Mouse (Mus musculus): ENCODE results near the gene Dus3l. TPM values are rescaled to one million over a fixed set of nuclear protein-coding genes. Genes with fewer than 3 reads are reported as not detected.

Gene Dus3l
- polyA plus RNA-seq, 1 experiment from 2014 or later = 76.9 TPM

DNA sequence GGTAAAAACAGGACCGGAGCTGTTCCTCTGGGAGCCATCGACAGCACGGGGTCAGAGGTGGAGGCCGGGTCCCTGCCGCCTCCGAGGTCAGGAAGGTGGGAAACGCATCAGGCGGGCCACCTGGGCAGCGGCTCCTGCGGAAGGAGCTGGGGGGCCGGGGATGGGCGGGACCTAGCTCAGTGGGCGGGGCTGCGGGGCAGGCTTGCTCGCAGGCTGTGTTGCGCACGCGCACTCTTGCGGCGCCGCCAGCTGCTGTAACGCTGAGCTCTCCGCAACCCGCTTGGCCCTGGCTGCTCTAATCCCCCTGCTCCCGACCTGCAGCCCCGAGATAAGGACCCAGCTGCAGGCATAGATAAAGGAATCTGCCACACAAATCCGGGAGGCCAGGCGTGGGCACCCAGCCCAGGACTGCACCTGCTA lies 2.6 kb upstream of the Dus3l start:
- H3K4me2 ChIP-seq (replicated peaks) = peak overlapping the region; percentile 66
- DNase-seq (ENCODE audit: low spot score) = peak; percentile 92
- peak overlapping the region; percentile 63 for H3K9ac ChIP-seq
- H3K4me1 ChIP-seq (replicated peaks; ENCODE audit: control insufficient read depth, insufficient read depth, low read length) = peaks cover 21% of the 10 kb centered on the region
- peak overlapping the region; percentile 42 for H3K4me3 ChIP-seq (replicated peaks; ENCODE audit: low read length)
- H3K9me3 ChIP-seq (ENCODE audit: control insufficient read depth, low read length) = no peaks in the 10 kb centered on the region
- peaks cover 6% of the 10 kb centered on the region for H3K36me3 ChIP-seq (replicated peaks; ENCODE audit: control insufficient read depth, insufficient read depth)
- 2% methylated on average over 25 of the region's 28 CpGs for WGBS
- peak; percentile 59 for ATAC-seq (ENCODE audit: low FRiP score)
- H3K27ac ChIP-seq = peak overlapping the region; percentile 92
- H3K27me3 ChIP-seq (ENCODE audit: control insufficient read depth, insufficient read depth, low read length) = peaks cover 28% of the 10 kb centered on the region

DNA sequence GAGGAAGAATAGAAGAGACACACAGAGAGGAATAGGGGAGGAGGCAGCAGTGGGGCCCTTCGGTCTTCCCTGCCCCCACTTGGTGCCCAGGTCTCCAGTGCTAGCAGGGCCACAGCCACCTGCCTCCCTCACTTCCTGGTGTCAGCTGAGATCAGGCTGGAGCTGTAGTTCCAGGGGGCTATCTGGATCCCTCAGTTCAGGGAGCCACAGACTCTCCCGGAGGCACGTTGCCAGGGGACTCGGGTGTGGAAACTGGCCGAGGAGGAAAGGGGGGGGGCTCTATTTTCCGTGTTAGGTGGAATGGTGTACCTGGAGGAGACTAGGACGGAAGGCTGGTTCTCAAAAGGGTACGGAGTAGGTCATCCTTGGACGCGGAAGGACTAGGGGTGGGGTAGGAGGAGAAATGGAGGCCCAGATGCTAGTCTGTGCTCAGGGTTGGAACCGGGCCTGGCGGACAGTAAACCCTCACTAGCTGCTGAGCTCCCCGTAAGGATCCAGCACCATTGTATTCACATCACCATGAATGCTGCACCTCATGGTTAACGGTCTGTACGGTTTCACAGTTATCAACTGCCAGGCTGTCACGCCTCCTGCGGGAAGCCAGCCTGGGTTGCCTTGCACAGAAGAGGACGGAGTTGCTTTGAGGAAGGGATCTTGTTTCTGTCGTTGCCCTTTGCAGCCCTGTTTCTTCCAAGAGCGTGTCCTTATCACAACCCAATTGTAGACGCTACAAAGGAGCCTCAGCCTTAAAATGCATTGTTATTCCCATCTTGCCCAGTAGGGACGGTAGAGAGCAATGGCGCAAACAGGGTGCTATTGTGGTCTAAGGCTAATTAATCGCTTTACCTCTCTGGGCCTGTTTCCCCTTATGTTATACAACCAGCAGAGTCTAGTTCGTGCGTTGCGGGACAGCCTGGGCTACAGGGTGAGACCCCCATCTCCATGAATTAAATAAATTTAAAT lies 1.5 kb upstream of the Dus3l start:
- Histone ChIP-seq H3K27ac (peak overlapping the region; percentile 92), H3K36me3 (replicated peaks; ENCODE audit: control insufficient read depth, insufficient read depth) (peaks cover 15% of the 10 kb centered on the region), H3K9me3 (ENCODE audit: control insufficient read depth, low read length) (no peaks in the 10 kb centered on the region), H3K4me2 (replicated peaks) (peak overlapping the region; percentile 66), H3K4me1 (replicated peaks; ENCODE audit: control insufficient read depth, insufficient read depth, low read length) (peaks cover 16% of the 10 kb centered on the region), H3K27me3 (ENCODE audit: control insufficient read depth, insufficient read depth, low read length) (peaks cover 18% of the 10 kb centered on the region), H3K9ac (peak overlapping the region; percentile 63), H3K4me3 (replicated peaks; ENCODE audit: low read length) (peak overlapping the region; percentile 42; the same call in 1 of the 2 replicates)
- WGBS = 47% methylated on average over 27 of the region's 27 CpGs
- ATAC-seq (ENCODE audit: low FRiP score) (no peak), DNase-seq (ENCODE audit: low spot score) (peak; percentile 78)

DNA sequence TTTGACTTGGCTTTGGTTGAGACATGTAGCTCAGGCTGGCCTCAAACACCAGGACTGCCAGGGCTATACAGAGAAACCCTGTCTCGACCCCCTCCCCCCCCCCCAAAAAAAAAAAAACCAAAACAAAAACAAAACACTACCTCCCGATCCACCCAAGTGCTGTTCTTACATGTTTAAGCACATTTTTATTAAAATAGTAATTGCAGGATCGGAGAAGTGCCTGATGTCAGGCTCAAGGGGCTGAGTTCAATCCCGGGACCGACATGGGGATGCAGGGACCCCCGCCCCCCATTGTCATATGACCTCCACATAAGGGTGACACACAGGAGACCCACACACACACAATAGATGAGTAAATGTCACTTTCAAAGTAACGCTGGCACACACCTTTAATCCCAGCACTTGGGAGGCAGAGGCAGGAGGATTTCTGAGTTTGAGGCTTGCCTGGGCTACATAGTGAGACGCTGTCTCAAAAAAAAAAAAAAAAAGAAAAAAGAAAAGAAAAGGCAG lies 761 bp upstream of the Dus3l start:
- ATAC-seq (ENCODE audit: low FRiP score) = no peak
- DNase-seq (ENCODE audit: low spot score) = no peak
- peak overlapping the region; percentile 73 for H3K4me2 ChIP-seq (replicated peaks)
- peaks cover 16% of the 10 kb centered on the region for H3K4me1 ChIP-seq (replicated peaks; ENCODE audit: control insufficient read depth, insufficient read depth, low read length)
- H3K4me3 ChIP-seq (replicated peaks; ENCODE audit: low read length) = peak overlapping the region; percentile 64
- H3K27ac ChIP-seq = peak overlapping the region; percentile 93; the same call in 1 of the 2 replicates
- 79% methylated on average over 8 of the region's 8 CpGs for WGBS
- H3K27me3 ChIP-seq (ENCODE audit: control insufficient read depth, insufficient read depth, low read length) = peaks cover 11% of the 10 kb centered on the region
- peak overlapping the region; percentile 77; the same call in 1 of the 2 replicates for H3K9ac ChIP-seq
- H3K36me3 ChIP-seq (replicated peaks; ENCODE audit: control insufficient read depth, insufficient read depth) = peaks cover 22% of the 10 kb centered on the region
- H3K9me3 ChIP-seq (ENCODE audit: control insufficient read depth, low read length) = no peaks in the 10 kb centered on the region

DNA sequence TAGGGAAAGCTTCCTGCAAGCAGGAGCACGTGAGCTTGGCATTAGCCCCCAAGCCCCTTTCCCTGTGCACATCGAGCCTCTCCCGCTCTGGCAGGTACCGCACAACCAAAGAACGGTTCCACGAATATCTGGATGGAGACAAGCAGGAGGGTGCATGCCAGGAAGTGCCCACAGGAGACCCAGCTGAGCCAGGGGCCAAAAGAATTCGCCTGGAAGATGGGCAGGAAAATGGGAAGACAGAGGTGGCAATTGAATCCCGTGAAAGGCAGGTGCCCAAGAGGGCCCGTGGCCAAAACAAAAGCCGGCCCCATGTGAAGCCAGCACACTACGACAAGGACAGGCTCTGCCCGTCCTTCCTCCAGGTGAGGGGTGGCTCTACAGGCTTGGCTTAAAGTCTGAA lies 874 bp downstream of the Dus3l start:
- ATAC-seq (ENCODE audit: low FRiP score) (peak; percentile 3; the same call in 1 of the 2 replicates), DNase-seq (ENCODE audit: low spot score) (no peak)
- peaks cover 39% of the 10 kb centered on the region for H3K36me3 ChIP-seq (replicated peaks; ENCODE audit: control insufficient read depth, insufficient read depth)
- H3K9me3 ChIP-seq (ENCODE audit: control insufficient read depth, low read length) = no peaks in the 10 kb centered on the region
- H3K9ac ChIP-seq = peak overlapping the region; percentile 77
- H3K27me3 ChIP-seq (ENCODE audit: control insufficient read depth, insufficient read depth, low read length) = peaks cover 2% of the 10 kb centered on the region; the same call in 1 of the 2 replicates
- peak overlapping the region; percentile 64 for H3K4me3 ChIP-seq (replicated peaks; ENCODE audit: low read length)
- H3K27ac ChIP-seq = peak overlapping the region; percentile 93
- H3K4me2 ChIP-seq (replicated peaks) = peak overlapping the region; percentile 73
- 58% methylated on average over 12 of the region's 12 CpGs for WGBS
- H3K4me1 ChIP-seq (replicated peaks; ENCODE audit: control insufficient read depth, insufficient read depth, low read length) = peaks cover 16% of the 10 kb centered on the region

DNA sequence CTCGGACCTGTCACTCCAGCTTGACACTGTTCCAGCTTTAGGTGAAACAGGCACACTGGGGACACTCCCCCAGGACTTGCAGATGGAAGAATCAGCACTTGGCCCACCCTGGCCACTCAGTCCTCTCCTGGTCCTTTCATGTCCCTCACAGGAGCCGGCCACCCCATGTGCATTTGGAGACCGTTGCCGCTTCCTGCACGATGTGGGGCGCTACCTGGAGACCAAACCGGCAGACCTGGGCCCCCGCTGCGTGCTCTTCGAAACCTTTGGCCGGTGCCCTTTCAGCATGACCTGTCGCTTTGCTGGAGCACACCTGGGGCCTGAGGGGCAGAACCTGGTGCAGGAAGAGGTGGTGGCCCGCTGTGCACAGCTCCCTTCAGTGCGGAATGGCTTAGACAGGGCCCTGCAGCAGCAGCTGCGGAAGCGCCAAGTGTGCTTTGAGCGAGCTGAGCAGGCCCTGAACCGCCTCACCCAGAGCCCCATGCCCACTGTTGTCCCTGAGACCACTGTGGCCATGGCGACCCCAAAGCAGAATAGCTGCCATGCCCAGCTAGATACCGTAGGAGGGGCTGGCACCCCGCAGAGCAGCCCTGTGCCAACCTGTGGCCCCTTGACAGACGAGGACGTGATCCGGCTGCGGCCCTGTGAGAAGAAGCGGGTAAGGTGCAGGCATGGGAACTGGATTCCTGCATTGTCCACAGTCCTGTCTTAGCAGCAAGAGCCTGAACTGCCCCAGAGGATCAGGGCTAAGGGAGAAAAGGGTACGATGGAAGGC lies 2.3 kb downstream of the Dus3l start:
- WGBS = 94% methylated on average over 27 of the region's 27 CpGs
- ATAC-seq (ENCODE audit: low FRiP score) (no peak), DNase-seq (ENCODE audit: low spot score) (no peak)
- Histone ChIP-seq H3K4me1 (replicated peaks; ENCODE audit: control insufficient read depth, insufficient read depth, low read length) (peaks cover 16% of the 10 kb centered on the region), H3K4me2 (replicated peaks) (no peak overlapping the region), H3K27me3 (ENCODE audit: control insufficient read depth, insufficient read depth, low read length) (no peaks in the 10 kb centered on the region), H3K9ac (no peak overlapping the region), H3K9me3 (ENCODE audit: control insufficient read depth, low read length) (no peaks in the 10 kb centered on the region), H3K36me3 (replicated peaks; ENCODE audit: control insufficient read depth, insufficient read depth) (peaks cover 49% of the 10 kb centered on the region), H3K4me3 (replicated peaks; ENCODE audit: low read length) (no peak overlapping the region), H3K27ac (no peak overlapping the region)

GRCm38 (mm10) chr17:56767531-56768135 lies 3.1 kb downstream of the Dus3l start:
- Histone ChIP-seq H3K27me3 (ENCODE audit: control insufficient read depth, insufficient read depth, low read length) (no peaks in the 10 kb centered on the region), H3K4me1 (replicated peaks; ENCODE audit: control insufficient read depth, insufficient read depth, low read length) (peaks cover 12% of the 10 kb centered on the region), H3K4me2 (replicated peaks) (no peak overlapping the region), H3K9ac (no peak overlapping the region), H3K27ac (no peak overlapping the region), H3K9me3 (ENCODE audit: control insufficient read depth, low read length) (no peaks in the 10 kb centered on the region), H3K4me3 (replicated peaks; ENCODE audit: low read length) (no peak overlapping the region), H3K36me3 (replicated peaks; ENCODE audit: control insufficient read depth, insufficient read depth) (peaks cover 49% of the 10 kb centered on the region)
- no peak for DNase-seq (ENCODE audit: low spot score)
- WGBS = 97% methylated on average over 29 of the region's 29 CpGs
- ATAC-seq (ENCODE audit: low FRiP score) = no peak

DNA sequence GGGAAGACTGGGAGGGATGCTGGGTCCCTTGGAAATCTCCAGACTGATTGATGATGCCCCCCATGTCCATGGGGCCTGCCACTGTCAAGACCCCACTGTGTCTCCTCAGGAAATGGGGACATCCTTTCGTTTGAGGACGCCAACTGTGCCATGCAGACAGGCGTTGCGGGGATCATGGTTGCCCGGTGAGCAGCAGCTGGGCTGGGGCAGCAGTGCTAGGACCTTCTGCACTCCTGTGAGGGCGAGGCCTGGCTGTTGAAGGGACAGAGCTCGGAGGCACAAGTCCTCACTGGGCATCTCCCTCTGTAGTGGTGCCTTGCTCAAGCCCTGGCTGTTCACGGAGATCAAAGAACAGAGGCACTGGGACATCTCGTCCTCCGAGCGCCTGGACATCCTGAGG lies 4.4 kb downstream of the Dus3l start:
- H3K4me2 ChIP-seq (replicated peaks) = no peak overlapping the region
- no peaks in the 10 kb centered on the region for H3K27me3 ChIP-seq (ENCODE audit: control insufficient read depth, insufficient read depth, low read length)
- peaks cover 49% of the 10 kb centered on the region for H3K36me3 ChIP-seq (replicated peaks; ENCODE audit: control insufficient read depth, insufficient read depth)
- WGBS = 92% methylated on average over 11 of the region's 11 CpGs
- no peak overlapping the region for H3K4me3 ChIP-seq (replicated peaks; ENCODE audit: low read length)
- ATAC-seq (ENCODE audit: low FRiP score) = no peak
- no peak for DNase-seq (ENCODE audit: low spot score)
- H3K27ac ChIP-seq = no peak overlapping the region
- H3K4me1 ChIP-seq (replicated peaks; ENCODE audit: control insufficient read depth, insufficient read depth, low read length) = peaks cover 8% of the 10 kb centered on the region; the same call in 1 of the 2 replicates
- no peaks in the 10 kb centered on the region for H3K9me3 ChIP-seq (ENCODE audit: control insufficient read depth, low read length)
- H3K9ac ChIP-seq = no peak overlapping the region

DNA sequence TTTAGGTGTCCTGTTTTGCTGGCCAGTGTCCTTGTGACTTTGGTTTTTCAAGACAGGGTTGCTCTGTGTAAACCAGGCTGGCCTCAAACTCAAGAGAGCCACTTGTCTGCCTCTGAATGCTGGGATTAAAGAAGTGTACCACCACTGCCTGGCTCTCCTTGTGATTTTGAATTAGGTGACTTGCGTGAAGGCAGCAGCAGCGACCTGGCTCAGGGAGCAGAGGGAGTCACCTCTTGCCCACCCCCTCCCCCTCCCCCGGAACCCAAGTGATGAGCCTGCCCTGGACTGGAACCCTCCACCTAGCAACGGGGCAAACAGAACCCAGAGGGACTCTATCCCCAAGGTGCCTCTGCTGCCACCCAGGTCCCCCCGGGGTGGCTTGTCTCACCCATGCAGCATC lies 5.4 kb downstream of the Dus3l start, which contains the start of gene Prr22:
Gene Prr22, plus strand, starts transcription at position 301 of the 400 bp plus-strand sequence.
- DNase-seq (ENCODE audit: low spot score) = no peak
- no peak within 1 kb of the TSS for H3K4me2 ChIP-seq (replicated peaks)
- no peaks in the 10 kb centered on the region for H3K9me3 ChIP-seq (ENCODE audit: control insufficient read depth, low read length)
- H3K4me1 ChIP-seq (replicated peaks; ENCODE audit: control insufficient read depth, insufficient read depth, low read length) = peaks cover 5% of the 10 kb centered on the region; the same call in 1 of the 2 replicates
- peaks cover 49% of the 10 kb centered on the region for H3K36me3 ChIP-seq (replicated peaks; ENCODE audit: control insufficient read depth, insufficient read depth)
- H3K27ac ChIP-seq = no peak within 1 kb of the TSS
- no peaks in the 10 kb centered on the region for H3K27me3 ChIP-seq (ENCODE audit: control insufficient read depth, insufficient read depth, low read length)
- ATAC-seq (ENCODE audit: low FRiP score) = no peak
- H3K4me3 ChIP-seq (replicated peaks; ENCODE audit: low read length) = no peak within 1 kb of the TSS
- H3K9ac ChIP-seq = no peak within 1 kb of the TSS
- WGBS = 93% methylated on average over 5 of the region's 5 CpGs

All from hindbrain, embryonic 14.5 days (tissue).